Mouse (Mus musculus) brain, embryonic 14.5 days (tissue): ENCODE measurements around the gene Elmo1. TPM values are rescaled to one million over a fixed set of nuclear protein-coding genes. Genes with fewer than 3 reads are reported as not detected.
"Not testable (repeated sequence)": the region's sequence is repeated elsewhere in the genome, so short reads cannot be mapped to it uniquely, and the experiment has no call there.

Experiments
- DNase-seq: peaks from one replicate; pipeline ENCODE4 v3.0.0-alpha.2; 2011; ENCODE audit warnings: low read depth
- CTCF ChIP-seq: fragments of 200-500 bp; IDR thresholded peaks from 2 replicates; pipeline ENCODE4 v1.5.1; 2012; ENCODE audit warnings: inconsistent platforms, mild to moderate bottlenecking, moderate library complexity, borderline replicate concordance; ENCODE audit not compliant: insufficient read depth, insufficient read length; ENCODE audit errors: extremely low read depth
- POLR2A ChIP-seq: fragments of 200-500 bp; IDR thresholded peaks from 2 replicates; pipeline ENCODE4 v1.6.1; 2012; ENCODE audit warnings: mild to moderate bottlenecking, inconsistent platforms, borderline replicate concordance; ENCODE audit not compliant: poor library complexity, insufficient read depth, insufficient read length, severe bottlenecking; ENCODE audit errors: extremely low read depth
- polyA plus RNA-seq: library from polyadenylated mRNA; depleted of rRNA; stranded (reverse); fragments of >200 nt; gene quantifications from 2 replicates; pipeline ENCODE4 v1.2.3, GENCODE M21; 2012

Gene Elmo1
- polyA plus RNA-seq, 1 experiment, result 46.9 TPM

GRCm38 (mm10) chr13:20609003-20609688 is 518.8 kb downstream of the Elmo1 start:
- DNase-seq, result peak; percentile 76
- TF ChIP-seq POLR2A (no peak), CTCF (no peak)

- TF ChIP-seq POLR2A (no peak), CTCF (no peak)
- DNase-seq, result peak; percentile 85
These were observed 525.4 kb downstream of the Elmo1 start for GRCm38 (mm10) chr13:20615596-20616469.

GRCm38 (mm10) chr13:20619946-20620345 is 529.5 kb downstream of the Elmo1 start:
- DNase-seq, result no peak

GRCm38 (mm10) chr13:20623071-20623850 is 532.9 kb downstream of the Elmo1 start:
- DNase-seq, result no peak
- no peak for TF ChIP-seq POLR2A
- no peak for TF ChIP-seq CTCF

More at GRCm38 (mm10) chr13:20619946-20620345, 529.5 kb downstream of the Elmo1 start:
- TF ChIP-seq POLR2A (no peak), CTCF (no peak)

- no peak for DNase-seq
- no peak for TF ChIP-seq POLR2A
- no peak for TF ChIP-seq CTCF
These were observed 537.4 kb downstream of the Elmo1 start for GRCm38 (mm10) chr13:20627796-20628195.

GRCm38 (mm10) chr13:20632477-20632876 is 542.1 kb downstream of the Elmo1 start:
- TF ChIP-seq CTCF, result no peak
- TF ChIP-seq POLR2A, result no peak
- no peak for DNase-seq

GRCm38 (mm10) chr13:20634679-20635078 is 544.3 kb downstream of the Elmo1 start:
- not testable (repeated sequence) for DNase-seq

- peak; percentile 74 for DNase-seq
- TF ChIP-seq POLR2A (no peak), CTCF (no peak)
These were observed 545.2 kb downstream of the Elmo1 start for GRCm38 (mm10) chr13:20635646-20636045.
